Mouse (Mus musculus): ENCODE results near the gene Ufsp2.

Ufsp2 gene

GRCm38 (mm10) chr8:45975126-45975836, at the start of gene Ufsp2, which contains the start of gene 1700029J07Rik:
Ufsp2 (plus strand) TSS chr8:45975528.
1700029J07Rik (minus strand) TSS chr8:45975252.
- peak; percentile 99 for DNase-seq

DNA sequence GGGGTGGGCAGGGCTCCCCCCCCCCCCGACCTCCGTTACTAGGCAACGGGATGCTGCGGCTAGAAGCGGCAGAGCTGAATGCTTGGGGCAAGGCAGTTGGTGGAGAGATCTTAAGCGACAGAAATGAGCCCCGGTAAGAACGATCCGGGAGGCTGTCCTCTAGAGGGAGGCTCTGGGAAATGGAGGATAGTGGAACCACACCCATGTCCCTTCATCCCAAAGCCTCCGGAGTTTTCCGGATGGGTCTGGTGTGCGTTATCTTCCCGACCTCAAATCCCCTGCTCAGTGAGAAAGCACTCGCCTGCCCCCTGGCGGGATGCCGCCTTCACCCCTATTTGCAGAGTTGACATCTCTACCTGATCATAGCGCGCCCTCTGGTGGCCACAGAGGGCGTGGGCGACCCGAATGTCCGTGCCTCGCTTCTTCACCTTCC, 40.7 kb upstream of the Ufsp2 start, which contains the start of gene Ccdc110:
Gene Ccdc110 (plus strand): TSS at position 38 of the 433 bp plus-strand sequence.
- DNase-seq, result peak; percentile 99

DNA sequence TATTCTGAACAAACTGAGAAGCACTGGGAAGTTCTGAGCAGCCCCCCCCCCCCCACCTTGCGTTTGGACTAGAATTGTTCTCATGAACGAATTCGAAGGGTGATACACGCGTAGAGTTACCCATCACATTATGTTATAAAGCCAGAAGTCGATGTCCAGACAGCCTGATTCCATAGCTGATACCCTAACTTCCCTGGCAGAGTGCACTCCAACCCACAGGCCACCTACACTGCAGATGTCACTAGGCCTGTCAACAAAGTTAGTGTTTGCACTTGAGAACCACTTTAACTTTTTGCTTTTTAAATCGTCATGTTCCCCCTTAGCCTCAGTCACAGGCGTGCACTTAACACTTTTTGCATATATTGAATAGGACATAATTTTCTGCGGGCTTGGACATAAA, 38.3 kb upstream of the Ufsp2 start:
- no peak for DNase-seq

DNA sequence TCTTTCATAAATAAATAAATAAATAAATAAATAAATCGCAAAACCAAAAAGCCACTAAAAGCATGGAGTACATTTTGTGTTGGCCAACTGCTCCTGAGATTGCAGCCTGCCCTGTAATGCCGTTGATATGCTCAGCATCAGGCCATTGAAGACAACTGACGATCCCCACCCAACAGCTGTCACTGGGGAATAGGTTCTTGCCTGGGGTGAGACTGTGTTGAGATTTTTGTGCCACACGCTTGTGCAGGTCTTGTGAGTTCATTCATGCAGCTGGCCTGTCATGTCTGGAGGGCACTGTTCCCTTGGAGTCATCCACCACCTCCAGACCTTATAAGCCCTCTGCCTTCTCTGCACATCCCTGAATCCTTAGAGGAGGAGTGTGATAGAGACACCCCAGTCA, 29.0 kb upstream of the Ufsp2 start:
- DNase-seq, result no peak

DNA sequence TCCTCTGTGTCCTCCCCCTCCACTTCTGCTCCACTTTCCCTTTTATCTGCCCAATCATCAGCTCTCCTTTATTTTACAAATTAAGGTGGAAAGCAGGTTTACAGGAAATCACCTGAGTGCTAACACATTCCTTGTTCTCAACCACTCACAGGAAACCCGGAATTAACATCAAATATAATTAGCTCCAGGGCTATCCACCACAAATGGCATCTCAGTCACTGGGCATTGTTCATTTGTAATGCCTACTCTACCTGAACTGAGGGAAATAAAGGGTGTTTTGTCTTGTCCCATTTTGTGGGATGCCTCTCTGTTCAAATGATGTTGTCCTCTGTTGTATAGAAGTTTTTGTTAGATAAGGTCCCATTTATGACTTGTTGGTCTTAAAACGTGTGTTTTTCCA, 24.7 kb upstream of the Ufsp2 start:
- DNase-seq, result no peak

DNA sequence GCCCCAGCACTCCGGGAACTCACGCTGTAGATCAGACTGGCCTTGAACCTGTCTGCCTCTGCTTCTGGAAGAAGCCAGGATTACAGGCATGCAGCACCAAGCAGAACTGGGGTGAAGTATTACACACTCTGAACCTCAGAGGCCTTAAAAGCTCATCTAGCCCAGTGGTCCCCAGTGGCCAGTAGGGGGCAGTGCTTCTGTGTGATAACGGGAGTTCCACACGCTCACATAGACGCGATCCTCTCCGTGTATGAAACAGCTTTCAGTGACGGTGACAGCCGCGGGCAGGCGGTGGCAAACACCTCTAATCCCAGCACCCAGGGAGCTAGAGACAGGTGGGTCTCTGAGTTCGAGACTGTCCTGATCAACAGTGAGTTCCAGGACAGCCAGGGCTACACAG, 4.4 kb upstream of the Ufsp2 start:
- DNase-seq, result peak; percentile 23

DNA sequence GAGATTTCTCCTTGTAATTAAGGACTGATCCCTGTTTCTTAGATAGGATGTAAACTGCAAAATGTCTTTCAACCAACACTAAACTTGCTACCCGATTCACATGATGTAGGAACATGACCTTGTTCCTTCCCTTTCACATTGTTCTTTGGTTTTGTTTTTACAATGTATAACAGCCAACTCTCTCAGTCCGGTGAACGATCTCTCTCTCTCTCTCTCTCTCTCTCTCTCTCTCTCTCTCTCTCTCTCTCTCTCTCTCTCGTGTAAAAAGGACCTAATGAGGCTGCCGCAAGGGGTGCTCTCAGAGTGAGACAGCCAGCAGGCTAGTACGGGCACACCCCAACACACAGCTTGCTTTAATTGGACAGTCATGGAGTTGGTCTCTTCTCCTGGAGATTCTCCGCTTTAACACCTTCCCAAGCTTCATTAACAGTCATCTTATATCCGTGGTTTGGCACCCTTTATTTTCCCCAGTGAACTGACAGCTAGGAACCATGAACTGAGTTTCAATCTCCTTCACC, 1.3 kb upstream of the Ufsp2 start:
- no peak for DNase-seq

- no peak for DNase-seq
Observed at GRCm38 (mm10) chr8:45975837-45976468, 625 bp downstream of the Ufsp2 start.

GRCm38 (mm10) chr8:45986665-45987064, 11.3 kb downstream of the Ufsp2 start:
- DNase-seq, result no peak

GRCm38 (mm10) chr8:45988189-45988588, 12.9 kb downstream of the Ufsp2 start:
- DNase-seq, result no peak

GRCm38 (mm10) chr8:45990631-45991310, 15.4 kb downstream of the Ufsp2 start:
- DNase-seq, result no peak

GRCm38 (mm10) chr8:45994111-45994510, 18.8 kb downstream of the Ufsp2 start:
- peak; percentile 61 for DNase-seq

- no peak for DNase-seq
Observed at GRCm38 (mm10) chr8:45995576-45995975, 20.2 kb downstream of the Ufsp2 start.

GRCm38 (mm10) chr8:45998228-45998627, 22.9 kb downstream of the Ufsp2 start:
- DNase-seq, result no peak

- peak; percentile 44 for DNase-seq
Observed at GRCm38 (mm10) chr8:45999138-45999783, 23.9 kb downstream of the Ufsp2 start, which contains the start of gene Lrp2bp. Lrp2bp (plus strand) TSS chr8:45999303.

DNA sequence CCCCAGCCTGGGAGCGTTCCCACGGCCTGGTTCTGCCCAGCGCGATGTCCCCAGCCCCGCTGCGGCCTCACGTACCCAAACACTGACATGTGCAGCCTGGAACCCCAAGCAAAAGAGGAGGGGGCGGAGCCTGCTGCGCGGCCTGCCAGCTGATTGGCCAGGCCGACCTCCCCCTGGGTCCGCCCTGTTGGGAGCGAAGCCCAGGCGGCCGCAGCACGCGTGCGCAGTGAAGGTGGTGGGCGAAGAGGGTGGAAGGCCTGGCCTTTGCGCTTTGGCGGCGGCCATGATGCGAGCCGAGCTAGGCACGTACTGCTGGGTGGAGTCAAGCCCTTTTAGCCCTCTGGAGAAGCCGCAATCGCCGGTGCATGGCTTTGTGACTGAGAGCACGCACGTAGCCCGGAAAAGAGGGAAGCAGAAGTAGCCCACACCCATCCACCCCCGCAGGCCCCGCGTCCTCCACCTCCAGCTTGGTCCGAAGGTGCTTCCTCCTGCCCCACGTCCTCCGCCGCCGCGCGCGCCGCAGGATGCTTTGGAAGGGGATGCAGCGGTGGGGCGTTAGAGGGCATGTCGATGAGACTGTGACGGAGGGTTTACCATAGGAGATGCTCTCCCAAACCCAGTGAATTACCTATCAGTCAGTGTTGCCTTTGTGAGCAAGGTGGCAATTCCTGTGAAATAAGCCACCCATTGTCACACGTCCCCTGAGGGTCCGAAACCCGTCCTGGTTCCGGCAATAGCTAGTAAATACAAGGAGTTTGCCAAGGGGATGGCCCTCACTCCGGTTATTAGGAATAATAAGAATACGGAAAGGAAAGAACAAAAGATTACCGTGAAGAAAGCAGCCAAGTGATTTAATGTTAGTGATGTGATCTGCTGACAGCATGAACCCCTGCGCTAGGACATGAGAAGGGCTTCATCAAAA, 24.7 kb downstream of the Ufsp2 start:
- DNase-seq, result peak; percentile 99

DNA sequence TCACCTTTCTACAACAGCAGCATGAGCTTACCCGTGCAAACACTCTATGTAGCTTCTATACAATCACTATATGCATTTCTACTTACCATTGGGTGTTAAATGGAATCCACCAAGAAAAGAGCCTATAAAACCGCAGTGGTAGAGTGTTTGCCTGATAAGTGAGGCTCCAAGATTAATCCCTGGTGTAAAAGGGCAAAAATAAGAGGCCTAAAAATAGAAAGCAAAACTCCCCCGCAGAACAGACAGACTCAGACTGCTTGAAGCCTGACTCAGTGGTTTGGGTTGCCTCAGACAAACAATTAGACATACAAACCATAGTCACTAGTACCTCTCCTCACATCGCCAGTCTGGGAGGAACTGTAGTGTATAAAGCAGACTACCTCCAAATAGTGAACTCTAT, 30.3 kb downstream of the Ufsp2 start, which contains the start of gene Ankrd37:
Gene Ankrd37 (minus strand): TSS at position 112 of the 400 bp plus-strand sequence.
- DNase-seq, result no peak

DNA sequence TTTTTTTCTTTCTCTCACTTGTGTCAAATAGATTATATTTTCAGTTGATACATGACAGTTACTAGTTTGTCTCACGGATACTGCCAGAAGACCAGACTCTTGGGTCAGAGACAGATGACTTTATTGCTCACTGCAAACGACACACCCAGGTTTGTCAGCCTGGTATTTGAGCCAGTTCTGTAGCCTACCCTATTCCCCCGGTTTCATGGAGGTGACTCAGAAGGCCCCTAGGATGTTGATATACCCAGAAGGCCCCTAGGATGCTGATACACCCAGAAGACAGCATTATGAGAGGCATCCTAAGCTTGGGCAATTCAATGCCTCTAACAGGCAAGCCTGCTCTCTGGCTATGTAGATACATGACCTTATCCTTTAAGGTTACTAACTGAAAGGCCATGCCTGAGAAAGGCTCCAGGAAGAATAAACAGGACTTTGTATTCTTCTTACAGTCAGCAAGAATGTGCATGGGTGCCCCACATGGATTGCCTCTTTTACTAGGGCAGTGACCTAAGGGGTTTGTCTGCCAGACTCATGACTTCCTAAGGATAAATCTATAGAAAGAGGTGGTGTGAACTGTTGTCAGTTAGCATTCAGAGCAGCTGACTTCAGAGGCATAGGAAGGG, 31.8 kb downstream of the Ufsp2 start:
- DNase-seq, result no peak

DNA sequence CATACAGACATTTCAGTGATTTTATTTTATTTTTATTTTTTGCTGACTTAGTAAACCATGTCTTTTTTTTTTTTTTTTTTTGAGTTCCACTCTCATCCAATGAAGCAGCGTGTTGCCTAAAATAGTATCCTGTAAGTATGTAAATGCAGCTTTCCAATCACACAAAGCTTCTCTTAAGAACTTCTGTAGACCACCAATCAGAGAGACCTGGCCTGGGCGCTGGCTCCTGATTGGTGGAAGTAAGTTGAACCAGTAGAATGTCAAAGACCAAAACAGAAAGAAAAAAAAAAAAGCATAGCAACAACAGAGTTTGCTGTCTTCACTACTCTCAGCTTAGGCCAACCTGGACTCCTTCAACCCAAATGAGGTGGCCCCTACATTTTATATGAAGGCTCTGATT, 35.0 kb downstream of the Ufsp2 start:
- DNase-seq, result no peak

DNA sequence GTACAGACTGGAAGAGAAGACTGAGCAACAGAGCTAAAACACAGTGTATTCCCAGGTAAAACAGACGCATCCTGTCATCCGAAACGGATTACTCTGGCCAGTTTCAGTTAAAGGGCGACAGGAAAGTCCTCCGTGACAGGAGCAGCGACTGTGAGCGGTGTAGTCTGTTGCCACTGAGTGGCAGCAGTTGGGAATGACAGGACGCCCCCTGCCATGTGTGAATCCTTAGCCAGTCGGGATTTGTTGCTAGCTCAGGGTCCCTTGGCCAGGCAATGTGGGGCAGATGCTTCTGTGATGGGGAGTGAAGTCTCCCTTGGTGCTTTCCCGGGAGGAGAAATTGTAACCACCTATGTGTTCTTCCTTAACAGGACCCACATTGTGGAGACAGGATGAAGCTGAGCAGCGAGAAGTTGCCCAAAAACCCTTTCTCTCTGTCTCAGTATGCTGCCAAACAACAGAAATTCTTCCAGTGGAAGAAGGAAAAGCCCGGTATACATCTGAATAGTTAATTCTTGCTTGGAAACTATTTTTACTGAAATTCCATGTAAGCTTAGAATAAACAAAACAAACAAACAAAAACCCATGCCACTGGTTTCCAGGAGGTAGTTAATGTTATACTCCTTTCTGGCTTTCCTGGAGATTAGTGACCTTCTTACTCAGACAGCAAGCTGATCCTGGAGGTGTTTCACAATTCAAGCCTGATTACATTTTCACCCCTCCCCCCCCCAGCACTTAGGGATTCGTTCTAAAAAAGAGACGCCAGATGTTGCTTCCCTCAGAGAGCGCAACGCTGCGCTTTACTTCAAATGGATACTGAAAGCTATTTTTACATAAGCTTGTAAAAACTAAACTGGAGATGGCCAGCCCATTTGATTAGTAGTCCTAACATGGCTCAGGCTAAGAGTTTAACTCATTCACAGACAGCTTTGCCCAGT, 35.7 kb downstream of the Ufsp2 start:
- DNase-seq, result no peak
